Mouse (Mus musculus) heart, postnatal 25 days (tissue): Measurements from ENCODE around the gene Hpca. TPM values are rescaled to one million over a fixed set of nuclear protein-coding genes. Genes with fewer than 3 reads are reported as not detected.

Source experiments
- DNase-seq: peaks from one replicate; pipeline ENCODE4 v3.0.0; 2022; ENCODE audit warnings: low spot score
- intact Hi-C: fragments of 180-260 bp; cut with DNase I; formaldehyde crosslinking; loops from one replicate; pipeline ENCODE4 v1.15.1; 2025
- total RNA-seq, 2 experiments: library from RNA; stranded (reverse); gene quantifications; 2 replicates each; pipeline ENCODE4 v1.2.3; 2021

Hpca gene
- total RNA-seq, 2 experiments from 2014 or later = not detected

DNA sequence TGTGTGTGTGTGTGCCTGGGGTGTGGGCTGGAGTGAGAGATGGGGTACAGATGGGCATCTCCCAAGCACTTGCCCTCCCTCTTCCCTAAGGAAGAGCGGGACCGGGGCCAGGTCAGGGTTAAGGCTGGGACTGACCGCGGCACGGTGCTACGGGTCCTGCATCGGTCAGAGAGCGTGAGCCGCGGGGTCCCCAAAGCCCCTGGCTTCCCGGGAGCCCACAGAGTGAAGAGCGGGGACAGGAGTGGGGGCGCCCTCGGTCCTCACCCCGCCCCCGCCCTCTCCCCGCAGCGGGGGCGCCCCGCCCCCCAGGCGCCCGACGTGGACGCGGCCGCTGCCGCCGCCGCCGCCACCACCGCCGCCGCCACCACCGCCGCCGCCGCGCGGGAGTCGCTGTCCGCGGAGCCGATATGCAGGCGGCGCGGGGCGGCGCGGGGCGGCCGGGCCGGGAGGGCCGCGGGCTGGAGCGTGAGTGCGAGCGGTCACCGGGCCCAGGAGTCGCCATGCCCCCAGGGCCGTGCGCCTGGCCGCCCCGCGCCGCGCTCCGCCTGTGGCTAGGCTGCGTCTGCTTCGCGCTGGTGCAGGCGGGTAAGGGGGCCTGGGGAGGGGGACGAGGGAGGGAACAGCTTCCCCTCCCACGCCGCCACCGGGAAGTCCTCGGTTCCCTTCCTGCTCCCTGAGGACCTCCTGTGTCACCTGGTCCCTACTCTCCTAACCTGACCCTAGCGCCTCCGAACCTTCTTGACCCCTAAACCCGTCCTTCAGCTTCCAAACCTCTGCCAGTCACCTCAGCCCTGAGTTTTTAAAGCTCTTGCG is 14.9 kb upstream of the Hpca start, which contains the start of gene Fndc5:
Fndc5 (plus strand) TSS at position 421 of the 813 bp plus-strand sequence.
- intact Hi-C loops = loop anchor here (10.0 kb wide), 1 partner anchor 318 kb away; no protein-coding TSS in a partner anchor
- DNase-seq = no peak

DNA sequence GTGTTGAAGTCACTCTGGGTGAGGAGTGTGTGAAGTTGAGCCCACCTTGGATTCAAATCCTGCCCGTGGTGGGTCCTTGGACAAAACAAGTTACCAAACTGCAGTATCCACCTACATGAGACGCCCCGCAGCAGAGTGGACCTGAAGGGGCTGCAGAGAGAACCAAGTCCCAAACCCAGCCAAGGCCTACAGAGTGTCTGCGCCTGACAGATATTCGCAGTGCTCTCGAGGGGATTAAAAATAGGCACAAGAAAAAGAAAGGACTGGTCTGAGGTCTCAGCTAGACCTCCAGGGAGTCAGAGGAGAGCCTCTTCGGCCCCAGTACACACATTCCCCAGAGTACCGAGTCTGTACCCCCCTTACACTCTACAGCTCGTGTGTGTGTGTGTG is 14.3 kb upstream of the Hpca start:
- intact Hi-C loops = loop anchor here (10.0 kb wide), 1 partner anchor 319 kb away; no protein-coding TSS in a partner anchor
- DNase-seq = no peak

DNA sequence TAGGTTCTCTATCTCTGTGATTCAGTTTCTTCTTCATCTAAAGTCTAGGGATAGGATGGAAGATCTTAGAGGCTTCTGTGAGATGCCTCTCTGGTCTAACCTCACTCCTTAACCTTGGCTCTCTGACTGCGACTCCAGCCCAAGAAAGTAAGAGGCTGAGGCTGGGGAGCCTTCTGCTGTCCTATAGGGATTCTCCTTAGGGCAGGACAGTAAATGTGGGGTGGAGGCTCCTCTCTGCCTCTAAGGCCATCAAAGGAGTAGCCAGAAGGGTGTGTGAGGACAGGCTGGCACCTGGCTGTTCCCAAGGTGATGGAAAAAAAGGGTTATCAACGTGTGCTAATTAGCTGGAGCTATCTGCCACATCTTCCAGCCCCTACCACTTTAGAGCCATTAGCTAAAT is 13.8 kb upstream of the Hpca start:
- intact Hi-C loops = loop anchor here (2.0 to 10.0 kb wide), 3 partner anchors 43 to 319 kb away; no protein-coding TSS in a partner anchor

DNA sequence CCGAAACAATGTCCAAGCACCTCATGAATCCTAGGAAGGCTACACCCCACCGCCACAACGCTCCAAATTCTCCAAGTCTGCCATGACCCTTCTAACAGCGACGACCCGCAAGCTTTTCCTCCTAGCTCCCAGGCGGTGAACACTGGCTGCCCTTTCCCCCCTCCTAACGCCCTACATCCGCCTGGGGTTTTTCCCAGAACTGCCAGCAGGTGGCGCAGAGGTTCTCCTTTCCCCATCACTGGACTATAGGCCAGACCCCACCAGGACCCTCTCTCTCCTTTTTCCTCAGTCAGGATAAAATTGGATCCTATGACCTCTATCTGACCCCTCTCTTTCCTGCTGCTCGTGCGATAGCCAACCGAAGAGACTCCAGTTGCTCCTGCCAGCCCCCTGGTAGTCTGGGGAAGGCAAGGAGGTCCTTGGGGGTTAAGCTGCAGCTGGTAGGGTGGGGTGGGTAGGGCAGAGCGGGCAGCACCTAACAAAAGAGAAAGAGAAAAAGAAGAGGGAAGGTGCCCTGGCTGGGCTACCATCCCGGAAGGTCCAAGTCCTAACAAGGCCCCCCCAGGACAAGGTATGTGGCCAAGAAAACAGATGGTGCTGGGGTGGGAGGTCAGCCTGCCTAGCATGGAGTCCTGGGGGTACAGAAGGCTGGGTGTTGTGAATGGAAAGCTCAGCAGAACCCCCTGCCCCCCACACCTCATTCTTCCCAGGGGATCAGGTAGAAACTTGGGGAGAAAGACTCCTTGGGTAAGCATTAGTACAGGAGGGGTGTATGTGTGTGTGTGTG is 13.2 kb upstream of the Hpca start:
- DNase-seq = peak; percentile 40
- intact Hi-C loops = loop anchor here (2.0 to 10.0 kb wide), 3 partner anchors 44 to 320 kb away; no protein-coding TSS in a partner anchor

More for the DNA sequence above, 13.8 kb upstream of the Hpca start:
- DNase-seq = no peak

DNA sequence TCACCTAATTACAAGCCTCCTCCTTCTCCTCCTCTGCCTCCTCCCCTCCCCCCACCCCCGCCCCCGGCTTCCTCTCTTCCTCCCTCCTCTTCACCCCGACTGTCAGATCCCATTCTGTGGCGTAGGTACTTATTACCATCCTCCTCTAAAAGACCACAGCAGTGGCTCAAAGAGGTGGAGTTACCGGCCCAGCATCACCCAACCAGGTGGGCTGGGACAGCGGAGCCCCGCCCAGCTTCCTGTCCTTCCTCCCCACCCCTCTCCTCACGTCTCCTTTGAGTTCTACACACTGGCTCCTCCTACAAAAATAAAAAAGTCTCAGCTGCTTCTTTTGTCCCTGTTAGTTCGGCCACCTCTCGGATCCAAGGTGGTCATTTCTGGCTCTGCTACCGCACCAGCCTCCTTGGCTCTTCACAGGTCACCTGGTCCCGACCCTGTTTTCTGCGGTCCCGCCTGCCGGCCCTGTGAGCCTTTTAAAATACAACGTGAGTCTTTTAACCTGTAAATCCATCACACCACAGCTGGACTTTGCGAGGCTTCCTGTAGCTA is 9.0 kb upstream of the Hpca start:
- intact Hi-C loops = loop anchor here (10.0 kb wide), 1 partner anchor 324 kb away; no protein-coding TSS in a partner anchor

DNA sequence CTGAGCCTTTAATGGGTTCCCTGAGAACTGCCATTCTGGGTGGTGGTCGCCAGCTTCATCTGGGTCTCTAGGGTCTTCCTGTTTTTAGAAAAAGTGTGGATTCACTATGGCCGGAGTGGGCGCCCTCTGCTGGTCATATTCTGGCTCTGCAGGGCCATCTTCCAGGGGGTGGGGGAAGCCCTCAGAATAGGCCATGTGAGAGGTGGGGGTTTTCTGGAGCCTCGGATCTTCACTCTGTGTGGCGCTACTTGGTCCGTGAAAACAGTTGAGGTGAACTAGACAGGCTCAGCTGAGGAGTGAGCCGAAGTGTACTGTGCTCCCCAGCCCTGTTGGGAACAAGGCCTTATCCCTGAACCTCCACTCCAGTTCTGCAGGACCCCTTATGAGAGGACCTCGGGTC is 8.3 kb upstream of the Hpca start:
- intact Hi-C loops = loop anchor here (10.0 kb wide), 1 partner anchor 325 kb away; no protein-coding TSS in a partner anchor
- no peak for DNase-seq

More for the DNA sequence above, 9.0 kb upstream of the Hpca start:
- no peak for DNase-seq

DNA sequence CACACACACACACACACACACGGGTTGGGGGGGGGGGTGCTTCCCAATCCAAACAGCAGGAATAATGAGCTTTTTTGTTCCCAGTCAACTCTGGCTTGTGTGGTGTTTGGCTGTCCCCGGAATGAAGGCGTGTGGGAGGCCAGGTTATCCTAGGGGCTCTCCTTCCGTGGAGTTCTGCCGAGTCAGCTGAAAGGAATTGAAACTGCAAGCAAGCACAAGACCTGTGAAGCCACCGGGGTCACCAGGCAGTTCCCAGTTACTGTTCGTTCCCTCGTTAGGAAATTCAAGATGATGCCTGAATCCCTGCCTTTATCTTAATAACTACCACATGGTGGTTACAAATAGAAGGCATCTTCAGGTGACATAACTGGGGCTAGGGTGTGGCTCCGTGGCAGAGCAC is 7.6 kb upstream of the Hpca start:
- intact Hi-C loops = no loop called here
- DNase-seq = no peak

DNA sequence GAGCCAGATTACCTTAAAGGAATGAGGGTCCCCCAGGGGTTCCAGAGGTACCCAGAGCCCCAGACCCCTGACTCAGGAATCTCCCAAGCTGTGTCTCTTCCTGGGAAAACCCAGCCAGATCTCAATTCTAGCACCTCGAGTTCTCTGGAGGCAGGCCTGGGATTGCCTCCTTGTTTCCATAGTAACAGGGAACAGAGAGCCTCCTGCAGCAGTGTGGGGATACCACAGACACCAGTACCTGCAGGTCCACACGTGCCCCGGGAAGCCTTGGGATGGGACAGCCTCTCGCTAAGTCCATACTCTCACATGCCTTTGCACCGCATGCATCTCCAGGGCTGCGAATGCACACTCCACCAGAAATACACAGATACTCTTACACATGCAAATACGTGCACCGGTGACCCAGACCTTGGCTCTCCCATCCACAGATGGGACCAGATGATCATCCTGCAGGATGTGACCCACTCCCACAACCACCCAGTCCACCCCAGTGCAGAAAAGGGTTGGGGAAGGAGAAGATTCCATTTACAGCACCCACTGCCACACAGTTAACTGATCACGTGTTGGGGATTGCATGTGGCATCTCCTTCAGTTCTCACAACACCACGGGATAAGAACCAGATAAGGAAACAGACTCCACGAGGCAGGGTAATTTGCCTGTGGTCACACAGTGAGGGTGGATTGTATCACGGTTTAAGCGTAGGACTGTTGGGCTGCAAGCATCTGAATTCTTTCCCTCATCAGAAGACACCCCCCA is 6.9 kb upstream of the Hpca start:
- no peak for DNase-seq

DNA sequence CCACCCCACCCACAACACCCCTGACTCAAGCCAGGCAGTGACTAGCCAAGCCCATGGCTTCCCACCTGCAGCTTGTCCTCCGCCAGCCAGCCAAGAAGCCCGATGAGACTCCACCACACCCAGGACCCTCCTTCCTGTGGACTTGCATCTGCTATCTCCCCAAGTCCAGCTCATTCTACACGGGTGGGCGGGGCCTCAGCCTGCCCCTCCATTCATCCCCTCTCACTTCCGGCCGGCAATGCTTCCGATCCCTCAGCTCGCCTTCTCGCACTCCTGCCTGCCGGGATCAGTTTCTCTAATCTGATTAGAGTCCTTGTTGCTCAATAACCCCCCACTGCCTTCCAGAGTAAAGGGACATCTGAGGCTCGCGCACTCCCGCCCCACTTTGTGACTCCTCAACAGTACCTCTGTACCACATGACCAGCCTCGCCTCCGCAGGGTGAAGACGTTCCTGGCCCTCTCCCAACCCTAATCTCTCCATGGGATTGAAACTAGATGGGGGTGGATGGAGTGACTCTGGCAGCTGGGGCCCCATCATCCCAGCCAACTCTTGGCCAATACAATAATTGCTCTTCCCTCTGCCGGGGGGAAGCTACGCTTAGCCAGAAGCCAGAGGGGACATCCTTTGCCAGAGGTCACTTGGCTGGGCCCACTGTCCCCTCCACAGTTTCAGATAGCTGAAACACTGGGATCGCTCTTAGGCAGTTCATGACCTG is 4.1 kb upstream of the Hpca start:
- intact Hi-C loops = no loop called here

More for the DNA sequence above, 6.9 kb upstream of the Hpca start:
- intact Hi-C loops = no loop called here

DNA sequence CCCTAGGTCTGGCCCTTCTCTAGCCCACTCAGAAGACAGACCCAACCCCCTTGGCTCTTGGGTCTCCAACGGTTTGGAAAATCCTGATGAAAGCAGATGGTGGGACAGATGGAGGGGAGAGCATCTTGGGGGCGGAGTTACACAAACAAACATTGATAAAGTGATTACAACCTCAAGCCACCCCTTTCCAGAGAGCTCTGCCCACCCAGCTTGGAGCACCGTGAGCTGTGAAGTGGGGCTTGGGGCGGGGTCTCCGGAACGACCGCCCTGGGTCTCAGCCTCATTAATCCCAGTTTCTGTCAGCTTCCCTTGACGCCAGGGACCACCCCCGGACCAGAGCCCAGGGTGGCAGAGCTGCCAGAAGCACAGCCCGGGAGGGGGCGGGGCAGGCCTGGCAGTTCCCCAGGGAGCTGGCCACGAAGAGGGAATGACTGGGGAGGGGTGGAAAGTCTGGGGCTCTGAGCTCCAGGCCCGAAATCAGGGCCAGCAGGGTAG is 2.9 kb upstream of the Hpca start:
- DNase-seq = no peak
- intact Hi-C loops = no loop called here

More for the DNA sequence above, 4.1 kb upstream of the Hpca start:
- peak; percentile 45 for DNase-seq

DNA sequence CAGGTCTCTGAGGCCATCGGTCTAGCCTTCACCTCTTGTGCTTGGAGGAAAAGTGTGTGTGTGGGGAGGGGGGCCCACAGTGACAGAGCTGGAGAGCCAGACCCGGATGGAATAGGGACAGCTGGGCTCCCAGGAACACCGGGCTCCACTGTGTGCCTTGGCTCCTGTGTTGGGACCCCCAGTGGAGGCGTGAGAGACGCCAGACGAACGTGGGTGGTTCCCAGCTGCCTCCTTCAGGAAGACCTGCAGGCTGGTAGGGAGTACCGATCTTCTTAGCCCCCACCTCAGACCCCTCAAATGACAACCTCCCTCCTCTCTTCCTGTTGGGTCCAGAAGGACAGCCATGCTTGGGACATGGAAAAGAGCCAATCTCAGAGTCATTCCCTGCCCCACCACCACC is 883 bp upstream of the Hpca start:
- intact Hi-C loops = no loop called here
- no peak for DNase-seq

DNA sequence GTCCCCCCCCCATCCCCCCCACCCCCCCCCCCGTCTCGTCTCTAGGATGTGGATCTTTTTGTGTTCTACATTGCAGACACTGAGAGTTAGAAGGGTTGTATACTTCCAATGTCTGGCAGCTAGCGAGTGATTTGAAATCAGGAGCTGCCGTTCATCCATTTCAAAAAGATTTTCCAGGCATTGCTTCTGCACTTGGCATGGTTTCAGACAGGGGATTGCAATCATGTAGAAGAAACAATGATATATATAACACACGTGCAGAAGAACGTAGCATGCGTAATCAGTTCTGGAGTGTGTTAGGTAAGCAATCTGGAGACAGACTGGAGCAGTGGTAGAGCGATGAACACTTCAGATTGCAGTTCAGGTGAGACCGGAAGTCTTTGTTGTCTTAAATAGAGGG is 271 bp upstream of the Hpca start:
- DNase-seq = no peak
- intact Hi-C loops = no loop called here

DNA sequence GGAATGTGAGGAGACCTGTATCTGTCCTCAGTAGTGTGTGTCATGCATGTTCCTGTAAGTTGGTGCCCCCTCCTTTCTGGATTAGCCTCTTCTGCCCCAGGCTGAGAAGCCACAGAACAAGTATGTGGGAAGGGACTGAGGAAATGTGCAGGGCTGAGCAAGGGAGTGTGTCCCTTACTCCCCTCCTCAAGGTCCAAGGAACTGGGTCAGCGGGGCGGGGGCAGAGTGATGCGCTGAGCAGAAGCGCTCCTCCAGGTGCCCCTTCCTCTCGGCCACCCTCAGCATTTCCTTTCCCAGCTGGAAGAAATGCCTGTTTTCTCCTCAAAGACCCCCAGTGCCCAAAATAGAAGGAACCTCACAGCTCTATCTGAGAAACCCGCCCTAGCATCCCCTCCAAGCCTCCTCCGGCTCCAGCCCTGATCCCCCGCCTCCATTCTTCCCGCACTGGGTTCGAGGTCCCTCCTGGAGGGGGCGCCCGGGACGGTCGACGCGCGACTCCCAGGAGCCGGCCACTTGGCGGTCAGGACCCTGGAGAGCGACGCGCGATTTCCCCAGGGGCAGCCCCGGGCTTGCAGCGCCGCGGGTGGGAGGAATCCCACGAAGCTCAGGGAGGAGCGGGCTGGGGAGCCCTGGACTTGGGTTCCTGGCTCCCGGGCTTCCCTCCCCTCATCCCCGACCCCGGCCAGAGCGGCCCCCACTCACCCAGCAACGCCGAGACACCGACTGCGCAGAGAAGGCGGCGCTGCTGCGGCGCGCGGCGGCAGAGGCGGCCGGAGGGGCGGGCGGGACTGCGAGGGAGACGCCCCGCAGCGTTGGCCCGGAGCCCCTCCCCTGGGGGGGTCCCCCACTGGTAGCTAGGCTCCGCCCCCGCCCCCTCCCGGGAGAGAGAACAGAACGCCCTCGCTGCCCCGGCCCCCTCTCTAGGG is 1.1 kb downstream of the Hpca start:
- intact Hi-C loops = no loop called here
- no peak for DNase-seq

DNA sequence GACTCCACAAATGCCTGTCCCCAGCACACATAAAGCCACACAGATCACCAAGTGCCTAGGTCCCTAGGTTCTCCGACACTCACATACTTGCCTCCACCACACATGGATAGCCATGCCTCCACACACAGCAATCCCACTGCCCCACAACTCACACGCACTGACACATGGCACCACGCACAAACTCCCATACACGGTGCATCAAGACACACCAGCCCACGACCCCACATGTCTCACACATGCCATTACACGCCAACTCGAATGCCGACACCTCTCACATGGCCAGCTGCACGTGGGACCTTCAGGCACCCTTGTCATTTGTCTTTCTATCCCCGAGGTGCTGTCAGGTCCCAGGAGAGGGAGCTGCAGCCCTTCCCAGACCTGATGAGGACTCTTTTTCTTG is 2.1 kb downstream of the Hpca start:
- intact Hi-C loops = no loop called here
- no peak for DNase-seq

DNA sequence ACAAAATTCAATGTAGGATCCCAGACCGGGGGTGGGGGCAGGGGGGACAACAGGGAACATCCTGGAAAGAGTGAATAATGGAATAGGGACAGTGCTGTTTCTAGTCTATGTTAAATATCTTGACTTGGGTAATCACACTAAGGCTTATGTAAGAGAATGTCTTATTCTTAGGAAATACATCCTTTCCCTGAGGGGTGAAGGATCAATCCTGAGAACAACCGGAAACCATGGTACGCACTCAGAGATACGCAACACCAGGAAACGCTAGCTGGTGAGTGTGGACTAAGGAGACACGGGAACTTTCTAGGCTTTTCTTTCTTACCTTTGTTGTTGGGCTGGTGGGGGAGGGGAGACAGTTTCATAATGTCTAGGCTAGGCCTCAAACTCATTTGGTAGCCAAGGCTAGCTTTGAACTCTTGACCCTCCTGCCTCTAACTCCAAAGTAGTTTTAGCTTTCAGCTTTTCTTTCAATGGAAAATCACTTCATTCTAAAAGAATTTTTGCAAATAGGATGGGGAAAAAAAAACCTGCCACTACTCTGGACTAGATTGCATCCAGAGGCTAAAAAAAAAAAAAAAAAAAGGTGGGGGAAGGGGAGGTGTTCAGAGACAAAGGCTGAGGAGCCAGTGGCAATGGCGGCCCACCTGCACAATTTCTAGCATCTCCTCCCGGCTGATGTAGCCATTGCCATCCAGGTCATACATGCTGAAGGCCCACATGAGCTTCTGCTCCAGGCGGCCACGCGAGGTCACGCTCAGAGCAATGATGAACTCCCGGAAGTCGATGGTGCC is 3.9 kb downstream of the Hpca start:
- intact Hi-C loops = no loop called here

DNA sequence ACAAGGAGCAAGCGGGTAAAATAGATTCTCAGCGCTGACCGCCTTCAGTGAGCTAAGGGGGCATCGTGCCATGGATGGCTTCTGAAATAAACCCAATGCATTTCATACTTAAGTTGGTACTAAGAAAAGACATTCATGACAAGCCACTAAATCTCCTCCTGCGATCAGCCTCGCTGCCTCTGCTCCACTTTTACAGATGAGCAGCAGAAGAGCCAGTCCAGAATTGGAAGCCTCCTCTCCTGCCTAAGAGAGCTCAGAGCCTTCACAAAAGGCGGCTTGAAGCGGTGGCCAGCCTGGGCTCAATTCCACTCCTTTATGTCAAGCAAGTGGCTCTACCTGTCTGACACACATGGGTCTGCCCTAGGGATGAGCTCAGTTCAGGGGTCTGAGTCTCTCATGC is 5.1 kb downstream of the Hpca start:
- intact Hi-C loops = no loop called here

More for the DNA sequence above, 3.9 kb downstream of the Hpca start:
- no peak for DNase-seq

More for the DNA sequence above, 5.1 kb downstream of the Hpca start:
- DNase-seq = no peak
